Mouse (Mus musculus) neural tube, embryonic 15.5 days (tissue): ENCODE measurements at regions not wholly inside any gene's neighbourhood (a gene's known extent, or its start where the extent isn't known, plus 50 kb on each side); places are given as distances from the start of the nearest gene placed in this dataset.

Experiments
- ATAC-seq: fragments of 200-750 bp; cut with Nextera tagmentation; 2 replicates; pipeline ENCODE4 v1.8.0; 2017; ENCODE audit warnings: mild to moderate bottlenecking, moderate TSS enrichment, moderate library complexity; ENCODE audit not compliant: low FRiP score
- H3K27ac ChIP-seq: fragments of 300-500 bp; sonication (generic); replicated peaks from 2 replicates; pipeline ENCODE4 v1.5.1; 2015; ENCODE audit warnings: mild to moderate bottlenecking, inconsistent platforms
- H3K27me3 ChIP-seq: fragments of 300-500 bp; sonication (generic); replicated peaks from 2 replicates; pipeline ENCODE4 v1.6.1; 2015; ENCODE audit warnings: inconsistent platforms
- H3K36me3 ChIP-seq: fragments of 300-500 bp; sonication (generic); 2 replicates; pipeline ENCODE4 v1.6.1; 2015; ENCODE audit warnings: inconsistent platforms
- H3K4me1 ChIP-seq: fragments of 300-500 bp; sonication (generic); 2 replicates; pipeline ENCODE4 v1.6.1; 2015; ENCODE audit warnings: inconsistent platforms
- H3K4me2 ChIP-seq: fragments of 300-500 bp; sonication (generic); 2 replicates; pipeline ENCODE4 v1.6.1; 2015; ENCODE audit warnings: inconsistent platforms, mild to moderate bottlenecking, moderate library complexity
- H3K4me3 ChIP-seq: fragments of 300-500 bp; sonication (generic); replicated peaks from 2 replicates; pipeline ENCODE4 v1.5.1; 2015; ENCODE audit warnings: mild to moderate bottlenecking, inconsistent platforms
- H3K9ac ChIP-seq: fragments of 300-500 bp; sonication (generic); replicated peaks from 2 replicates; pipeline ENCODE4 v1.6.1; 2015; ENCODE audit warnings: mild to moderate bottlenecking, inconsistent platforms
- H3K9me3 ChIP-seq: fragments of 300-500 bp; sonication (generic); replicated peaks from 2 replicates; pipeline ENCODE4 v1.6.1; 2016; ENCODE audit warnings: inconsistent platforms
- WGBS: fragments of 180-500 bp; shearing (Covaris S2); methylation state at CpG from one replicate; pipeline ENCODE4 v1.1.7; 2015; ENCODE audit warnings: mixed read lengths; 5-methylcytosine and 5-hydroxymethylcytosine counted together

- peak; percentile 73 for ATAC-seq
- Histone ChIP-seq H3K4me1 (peaks cover 7% of the 10 kb centered on the region; the same call in 1 of the 2 replicates), H3K27me3 (no peaks in the 10 kb centered on the region), H3K4me2 (no peak overlapping the region), H3K9ac (no peak overlapping the region), H3K27ac (no peak overlapping the region), H3K9me3 (no peaks in the 10 kb centered on the region), H3K36me3 (no peaks in the 10 kb centered on the region), H3K4me3 (no peak overlapping the region)
- WGBS: 70% methylated on average over 15 of the region's 15 CpGs
Observed at GRCm38 (mm10) chr12:10867674-10868635, 282.9 kb downstream of the Kcns3 start.

DNA sequence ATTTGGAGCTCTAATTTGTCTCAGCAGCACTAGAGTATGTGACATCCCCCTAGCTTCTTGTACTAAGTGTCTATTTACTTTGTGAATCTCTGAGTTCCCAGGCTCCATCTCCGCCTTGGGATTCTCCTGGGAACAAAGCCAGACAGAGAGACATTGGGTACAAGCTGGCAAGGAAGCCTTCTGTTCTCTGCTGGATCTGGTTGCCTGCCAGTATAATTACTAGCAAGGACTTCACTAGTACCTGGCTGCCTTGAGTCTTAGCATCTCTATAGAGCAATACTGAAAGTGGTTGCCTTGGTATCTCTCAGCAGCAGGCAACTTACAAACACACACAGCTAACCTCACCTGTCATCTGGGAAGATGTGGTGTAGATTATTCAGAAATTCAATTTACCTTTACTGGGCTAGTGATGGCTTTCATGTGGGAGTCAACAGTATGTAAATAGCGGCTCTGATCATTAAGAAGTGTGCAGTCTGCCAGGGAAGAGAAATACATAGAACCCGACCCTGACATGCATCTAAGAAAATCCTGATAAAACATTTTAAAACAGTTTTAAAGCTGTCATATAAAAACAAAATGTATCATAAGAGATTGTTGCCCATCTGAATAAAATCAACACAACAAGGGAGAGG lies 283.8 kb downstream of the Kcns3 start:
- H3K4me3 ChIP-seq: no peak overlapping the region
- 77% methylated on average over 3 of the region's 3 CpGs for WGBS
- H3K36me3 ChIP-seq: no peaks in the 10 kb centered on the region
- no peaks in the 10 kb centered on the region for H3K9me3 ChIP-seq
- no peak overlapping the region for H3K27ac ChIP-seq
- H3K4me1 ChIP-seq: peaks cover 7% of the 10 kb centered on the region; the same call in 1 of the 2 replicates
- H3K4me2 ChIP-seq: no peak overlapping the region
- no peak overlapping the region for H3K9ac ChIP-seq
- H3K27me3 ChIP-seq: no peaks in the 10 kb centered on the region
- ATAC-seq: peak; percentile 57; the same call in 1 of the 2 replicates

DNA sequence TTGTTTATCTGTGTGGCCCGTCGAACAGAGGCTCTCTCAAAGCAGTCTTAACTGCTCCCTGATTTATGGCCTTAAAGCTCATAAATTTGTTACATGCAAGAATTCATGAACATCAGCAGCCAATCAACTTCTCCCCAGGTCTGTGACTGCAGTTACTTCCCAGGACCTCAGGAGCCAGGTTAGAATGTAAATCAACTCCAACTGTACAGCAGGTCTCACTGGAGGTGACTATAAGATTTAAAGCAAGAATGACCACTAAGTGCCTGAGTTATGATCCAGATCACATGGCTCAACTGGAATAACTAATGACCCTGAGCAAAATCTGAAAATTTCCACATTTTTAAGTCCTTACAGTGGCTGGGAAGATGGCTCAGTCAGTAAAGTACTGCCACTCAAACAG lies 285.6 kb downstream of the Kcns3 start:
- no peak overlapping the region for H3K4me2 ChIP-seq
- WGBS: 39% methylated on average over 2 of the region's 2 CpGs
- H3K36me3 ChIP-seq: no peaks in the 10 kb centered on the region
- H3K27ac ChIP-seq: no peak overlapping the region
- no peaks in the 10 kb centered on the region for H3K9me3 ChIP-seq
- no peak overlapping the region for H3K9ac ChIP-seq
- H3K4me1 ChIP-seq: peaks cover 7% of the 10 kb centered on the region; the same call in 1 of the 2 replicates
- no peaks in the 10 kb centered on the region for H3K27me3 ChIP-seq
- H3K4me3 ChIP-seq: no peak overlapping the region
- no peak for ATAC-seq

GRCm38 (mm10) chr12:10820335-10820734 lies 330.5 kb downstream of the Kcns3 start:
- WGBS: 90% methylated on average over 2 of the region's 2 CpGs
- H3K4me1 ChIP-seq: no peaks in the 10 kb centered on the region
- H3K4me2 ChIP-seq: no peak overlapping the region
- H3K36me3 ChIP-seq: no peaks in the 10 kb centered on the region
- H3K9ac ChIP-seq: no peak overlapping the region
- H3K9me3 ChIP-seq: no peaks in the 10 kb centered on the region
- no peak overlapping the region for H3K27ac ChIP-seq
- ATAC-seq: no peak
- no peaks in the 10 kb centered on the region for H3K27me3 ChIP-seq
- H3K4me3 ChIP-seq: no peak overlapping the region

DNA sequence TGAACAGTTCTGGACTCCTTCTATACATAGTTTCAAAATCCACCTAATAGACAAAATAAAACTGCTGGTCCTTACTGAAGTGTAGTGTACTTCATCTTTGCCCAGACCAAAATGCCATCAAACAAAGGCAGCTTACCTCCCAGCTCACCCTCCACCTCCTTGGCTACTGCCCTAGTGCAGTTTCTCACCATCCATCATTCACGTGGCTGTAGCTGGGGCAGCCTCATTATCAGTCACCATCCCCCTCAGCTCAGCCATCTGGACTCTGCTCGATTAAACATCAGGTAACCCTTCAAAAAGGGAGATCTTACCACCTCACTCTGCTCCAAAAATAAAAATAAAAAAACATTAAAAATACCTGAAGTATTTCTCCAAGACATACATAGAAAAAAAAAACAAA lies 332.8 kb downstream of the Kcns3 start:
- 48% methylated on average over 2 of the region's 2 CpGs for WGBS
- no peaks in the 10 kb centered on the region for H3K4me1 ChIP-seq
- no peak overlapping the region for H3K27ac ChIP-seq
- no peak overlapping the region for H3K4me2 ChIP-seq
- ATAC-seq: no peak
- H3K36me3 ChIP-seq: no peaks in the 10 kb centered on the region
- no peaks in the 10 kb centered on the region for H3K27me3 ChIP-seq
- no peak overlapping the region for H3K9ac ChIP-seq
- H3K9me3 ChIP-seq: no peaks in the 10 kb centered on the region
- H3K4me3 ChIP-seq: no peak overlapping the region

DNA sequence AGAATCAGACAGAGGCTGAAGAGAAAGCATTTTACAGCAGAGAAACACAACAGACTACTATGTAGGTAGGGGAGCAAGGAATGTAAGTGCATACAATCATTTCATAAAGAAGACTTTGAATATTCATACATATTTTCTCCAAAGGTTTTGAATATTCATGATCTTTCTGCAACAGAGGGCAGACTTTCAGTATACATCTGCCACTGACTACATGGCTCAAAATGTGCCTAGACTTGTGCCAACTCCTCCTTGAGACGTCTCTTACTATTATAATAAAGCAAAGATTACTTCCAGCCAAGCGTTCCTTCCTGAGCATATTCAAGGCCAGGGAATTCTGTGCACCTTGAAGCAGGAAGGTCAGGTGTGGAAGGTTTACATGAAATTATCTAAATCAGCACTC lies 333.3 kb downstream of the Kcns3 start:
- Histone ChIP-seq H3K4me1 (no peaks in the 10 kb centered on the region), H3K4me2 (no peak overlapping the region), H3K9ac (no peak overlapping the region), H3K9me3 (no peaks in the 10 kb centered on the region), H3K27ac (no peak overlapping the region), H3K36me3 (no peaks in the 10 kb centered on the region), H3K27me3 (no peaks in the 10 kb centered on the region), H3K4me3 (no peak overlapping the region)
- WGBS: 86% methylated on average over 2 of the region's 2 CpGs
- no peak for ATAC-seq

DNA sequence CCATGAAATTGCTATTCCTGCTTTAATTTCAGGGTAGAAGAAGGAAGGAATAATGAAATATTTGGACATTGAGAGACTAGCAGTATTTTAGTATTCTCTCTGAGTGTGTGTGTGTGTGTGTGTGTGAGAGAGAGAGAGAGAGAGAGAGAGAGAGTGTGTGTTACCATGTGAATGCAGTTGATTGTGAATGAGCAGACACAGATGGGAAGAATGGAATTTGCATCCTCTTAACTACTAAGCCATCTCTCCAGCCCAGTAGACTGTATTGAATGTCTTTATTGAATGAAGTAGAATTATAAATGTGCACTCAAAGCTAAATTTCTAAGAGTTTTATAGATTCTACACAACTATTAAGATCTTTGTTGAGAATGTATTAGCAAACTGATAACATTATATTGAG lies 340.3 kb downstream of the Kcns3 start:
- H3K27ac ChIP-seq: no peak overlapping the region
- no peak overlapping the region for H3K4me2 ChIP-seq
- no peaks in the 10 kb centered on the region for H3K9me3 ChIP-seq
- H3K4me3 ChIP-seq: no peak overlapping the region
- no peaks in the 10 kb centered on the region for H3K27me3 ChIP-seq
- H3K9ac ChIP-seq: no peak overlapping the region
- no peaks in the 10 kb centered on the region for H3K36me3 ChIP-seq
- H3K4me1 ChIP-seq: no peaks in the 10 kb centered on the region
- no peak for ATAC-seq

DNA sequence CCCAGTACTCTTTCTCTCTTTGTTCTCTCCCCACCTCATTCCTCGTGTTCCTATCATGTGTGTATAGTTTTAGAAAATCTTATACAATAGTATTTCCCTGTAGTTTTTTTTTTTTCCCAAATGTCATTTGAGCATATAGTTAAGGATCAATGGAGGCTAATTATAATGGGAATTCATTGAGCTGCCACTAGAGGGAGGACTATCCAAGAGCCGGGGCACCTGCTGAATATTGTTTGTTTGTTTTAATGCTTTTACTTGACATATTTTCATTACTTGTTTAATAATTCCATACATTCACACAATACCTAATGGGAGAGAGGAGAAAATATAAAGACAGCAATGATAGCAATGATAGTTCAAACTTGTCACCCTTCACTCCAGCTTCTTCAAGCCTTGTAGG lies 346.4 kb downstream of the Kcns3 start:
- no peak overlapping the region for H3K4me2 ChIP-seq
- H3K4me1 ChIP-seq: no peaks in the 10 kb centered on the region
- no peak for ATAC-seq
- no peaks in the 10 kb centered on the region for H3K36me3 ChIP-seq
- H3K27ac ChIP-seq: no peak overlapping the region
- 59% methylated on average over 2 of the region's 2 CpGs for WGBS
- no peaks in the 10 kb centered on the region for H3K27me3 ChIP-seq
- no peak overlapping the region for H3K9ac ChIP-seq
- no peak overlapping the region for H3K4me3 ChIP-seq
- no peaks in the 10 kb centered on the region for H3K9me3 ChIP-seq
